Mouse (Mus musculus) C2C12 (cell line): ENCODE measurements around the gene Gtf2ird2.

Experiments used
- CTCF ChIP-seq: IDR thresholded peaks from one replicate; pipeline ENCODE4 v1.5.1; 2011; ENCODE audit not compliant: control insufficient read depth, insufficient read depth, insufficient read length
- MAX ChIP-seq: IDR thresholded peaks from one replicate; pipeline ENCODE4 v1.6.1; 2011; ENCODE audit warnings: mild to moderate bottlenecking, control low read depth
- USF1 ChIP-seq: IDR thresholded peaks from one replicate; pipeline ENCODE4 v1.6.1; 2011; ENCODE audit warnings: low read depth, mild to moderate bottlenecking, control low read depth, moderate library complexity

GRCm38 (mm10) chr5:134241831-134242230 is 58.0 kb downstream of the Gtf2ird2 start:
- TF ChIP-seq CTCF: no peak
- no peak for TF ChIP-seq USF1
- TF ChIP-seq MAX: no peak
